Mouse (Mus musculus) frontal cortex, postnatal 25 days (tissue): ENCODE data around the gene Runx1.

Experiments
- DNase-seq, 2 experiments: peaks; one replicate each; pipeline ENCODE4 v3.0.0; 2022; ENCODE audit warnings: low spot score in 2 of 2

Gene Runx1

GRCm38 (mm10) chr16:92825908-92826650 lies at the start of gene Runx1:
TSS of gene Runx1 (minus strand) at chr16:92826149.
- DNase-seq, result no peak

DNA sequence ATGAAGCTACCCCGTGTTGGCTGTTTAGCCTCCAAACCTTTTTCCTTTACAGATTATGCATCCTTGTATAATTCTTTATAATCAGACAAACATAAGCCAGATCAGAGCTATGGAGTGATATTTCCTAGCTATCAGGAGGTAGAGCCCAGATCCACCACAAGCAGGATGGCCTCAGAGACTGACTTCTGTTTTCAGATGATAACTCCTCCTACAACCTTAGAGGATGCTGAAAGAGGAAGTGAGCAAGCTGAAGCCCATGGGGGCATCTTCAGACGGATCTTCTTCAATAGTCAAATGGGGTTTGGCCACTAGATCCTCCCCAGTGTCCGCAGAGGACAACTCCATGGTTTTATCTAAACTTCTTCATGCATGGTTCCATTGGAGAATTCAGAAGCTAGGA lies 48.1 kb upstream of the Runx1 start:
- DNase-seq, result no peak

GRCm38 (mm10) chr16:92871728-92872127 lies 45.8 kb upstream of the Runx1 start:
- DNase-seq, result no peak

GRCm38 (mm10) chr16:92868550-92868949 lies 42.6 kb upstream of the Runx1 start:
- DNase-seq, result no peak

GRCm38 (mm10) chr16:92867261-92867935 lies 41.4 kb upstream of the Runx1 start:
- DNase-seq, result no peak

- DNase-seq, result no peak
Measured at GRCm38 (mm10) chr16:92865314-92865713, 39.4 kb upstream of the Runx1 start.

- no peak for DNase-seq
Measured at GRCm38 (mm10) chr16:92864191-92864590, 38.2 kb upstream of the Runx1 start.

- DNase-seq, result no peak
Measured at GRCm38 (mm10) chr16:92863179-92863578, 37.2 kb upstream of the Runx1 start.

- no peak for DNase-seq
Measured at GRCm38 (mm10) chr16:92862430-92862829, 36.5 kb upstream of the Runx1 start.

- no peak for DNase-seq
Measured at GRCm38 (mm10) chr16:92861571-92861970, 35.6 kb upstream of the Runx1 start.

DNA sequence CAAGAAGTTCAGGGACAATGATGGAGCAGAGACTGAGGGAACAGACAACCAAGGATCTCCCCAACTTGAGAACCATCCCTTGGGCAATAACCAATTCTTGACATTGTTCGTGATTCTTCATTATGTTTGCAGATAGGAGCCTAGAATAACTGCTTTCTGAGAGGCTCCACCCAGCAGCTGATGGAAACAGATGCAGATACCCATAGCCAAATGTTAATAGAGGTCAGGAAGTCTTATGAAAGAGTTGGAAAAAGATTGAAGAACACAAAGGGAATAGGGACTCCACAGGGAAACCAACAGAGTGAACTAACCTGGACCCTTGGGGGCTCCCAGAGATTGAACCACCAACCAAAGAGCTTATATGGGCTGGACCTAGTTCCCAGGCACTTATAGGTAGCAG lies 34.7 kb upstream of the Runx1 start:
- DNase-seq, result no peak

GRCm38 (mm10) chr16:92856779-92857178 lies 30.8 kb upstream of the Runx1 start:
- no peak for DNase-seq

DNA sequence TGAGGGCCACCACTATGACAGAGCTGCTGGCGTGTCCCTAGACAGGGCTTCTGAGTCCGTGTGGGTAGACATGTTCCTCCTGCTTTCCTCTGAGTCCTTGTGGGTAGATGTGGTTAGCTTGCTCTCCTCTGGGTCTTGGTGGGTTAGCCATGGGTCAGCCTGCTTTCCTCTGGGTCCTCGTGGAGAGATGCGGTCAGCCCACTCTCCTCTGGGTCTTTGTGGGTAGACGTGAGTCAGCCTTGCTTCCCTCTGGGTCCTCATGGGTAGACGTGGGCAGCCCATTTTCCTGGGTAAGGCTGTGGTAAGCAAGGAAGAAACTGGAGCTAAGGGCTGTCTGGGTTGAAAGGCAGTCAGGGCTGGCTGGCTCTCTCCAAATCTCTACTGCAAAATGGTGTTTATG lies 26.3 kb upstream of the Runx1 start:
- DNase-seq, result no peak

DNA sequence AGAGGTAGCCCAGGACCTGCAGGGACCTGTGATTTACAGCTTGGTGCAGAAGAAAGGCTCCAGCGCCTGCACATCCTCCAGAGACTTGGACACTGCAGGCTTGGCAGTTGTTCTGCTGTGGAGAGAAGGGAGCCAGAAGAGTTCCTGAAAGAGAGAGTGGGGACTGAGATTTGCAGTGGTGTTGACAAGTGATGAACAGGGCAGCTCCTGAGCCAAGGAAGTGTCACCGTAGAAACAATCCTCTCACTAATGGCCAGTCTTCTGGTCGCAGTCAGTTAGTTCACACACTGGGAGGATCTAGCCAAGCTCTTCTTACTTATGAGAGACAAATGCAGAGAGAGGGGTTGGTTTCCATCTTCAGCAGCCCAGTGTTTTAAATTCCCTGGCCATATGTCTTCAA lies 24.5 kb upstream of the Runx1 start:
- no peak for DNase-seq

GRCm38 (mm10) chr16:92847762-92848300 lies 21.9 kb upstream of the Runx1 start:
- DNase-seq, result no peak

DNA sequence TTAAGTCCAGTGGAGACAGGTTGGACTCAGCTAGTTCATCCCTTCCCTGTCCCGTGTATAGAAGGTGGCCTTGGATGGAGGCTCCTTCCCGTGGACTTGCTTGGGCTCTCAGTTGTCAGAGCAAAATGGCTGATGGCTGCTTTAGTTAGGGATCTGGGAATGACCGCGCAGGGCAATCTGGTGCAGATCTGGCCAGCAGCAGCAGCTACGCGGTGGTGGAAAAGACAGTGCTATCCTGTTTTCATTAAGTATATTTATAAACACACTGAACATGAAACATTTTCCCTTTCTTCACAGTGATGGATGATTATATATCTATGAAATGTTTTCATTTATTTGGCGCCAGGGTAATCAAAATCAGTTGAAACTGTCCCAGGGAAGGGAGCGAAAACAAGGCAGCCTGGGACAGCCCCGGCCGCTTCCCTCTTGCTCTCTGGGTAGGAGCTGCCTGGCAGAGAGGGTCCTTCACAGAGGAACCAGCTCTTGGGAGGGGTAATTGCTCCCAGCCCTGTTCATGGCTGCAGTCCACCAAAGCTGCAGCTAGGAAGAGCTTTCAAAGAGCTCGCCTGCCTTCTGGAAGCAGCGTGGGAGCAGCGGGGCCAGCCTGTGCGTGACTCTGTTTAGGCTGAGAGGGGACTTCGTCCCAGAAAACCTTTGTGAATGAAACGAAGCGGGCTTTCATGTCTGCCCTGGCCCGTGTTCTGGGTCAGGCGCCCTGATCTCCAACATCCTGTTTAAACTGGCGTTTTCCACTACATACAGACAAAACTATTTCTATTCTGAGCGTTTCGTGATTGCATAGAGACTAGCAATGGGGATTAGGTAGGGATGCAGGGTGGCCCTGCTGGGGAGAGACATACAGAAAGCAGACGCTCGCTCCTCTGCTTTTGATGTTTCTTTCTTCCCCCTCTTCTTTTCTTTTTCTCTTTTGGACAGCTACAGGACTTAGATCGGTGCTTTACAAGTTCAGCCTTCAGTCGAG lies 19.6 kb upstream of the Runx1 start:
- no peak for DNase-seq

DNA sequence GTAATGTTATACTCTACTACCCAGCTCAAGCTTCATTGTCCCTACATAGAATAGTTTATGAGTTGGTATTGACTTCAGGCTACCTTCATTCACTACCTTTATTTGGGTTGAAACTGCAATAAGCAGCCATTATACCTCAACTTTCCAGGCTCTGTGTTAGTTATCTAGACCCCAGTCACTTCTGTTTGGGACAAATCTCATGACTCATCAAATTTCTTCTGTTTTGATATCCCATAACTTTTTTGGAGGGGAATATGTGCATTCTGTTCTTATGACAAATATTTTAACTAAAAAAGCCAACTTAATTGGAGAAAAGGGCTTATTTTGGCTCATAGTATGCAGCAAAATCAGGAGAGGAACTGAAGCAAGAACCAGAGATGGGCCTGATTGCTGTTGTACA lies 12.8 kb upstream of the Runx1 start:
- DNase-seq, result no peak

- no peak for DNase-seq
Measured at GRCm38 (mm10) chr16:92831341-92831740, 5.4 kb upstream of the Runx1 start.

DNA sequence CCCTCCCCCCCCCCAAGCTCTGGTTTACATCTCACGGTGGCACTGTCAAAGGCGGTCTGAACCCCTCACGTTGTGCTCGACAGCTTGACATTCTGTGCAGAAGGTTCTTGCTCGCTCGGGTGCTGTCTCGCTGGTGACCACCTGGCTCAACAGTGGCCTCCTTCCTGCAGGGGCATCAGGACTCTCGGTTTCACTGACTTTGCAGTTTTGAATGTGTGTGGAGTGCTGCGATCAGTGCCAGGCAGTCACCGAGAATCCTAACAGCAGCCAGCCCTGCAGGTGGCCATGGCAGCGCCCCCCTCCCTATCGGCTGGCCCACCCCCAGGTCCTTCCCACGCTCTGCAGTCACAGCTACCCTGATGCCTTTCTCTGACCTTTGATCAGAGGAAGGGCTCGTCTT lies 4.5 kb upstream of the Runx1 start:
- no peak for DNase-seq

DNA sequence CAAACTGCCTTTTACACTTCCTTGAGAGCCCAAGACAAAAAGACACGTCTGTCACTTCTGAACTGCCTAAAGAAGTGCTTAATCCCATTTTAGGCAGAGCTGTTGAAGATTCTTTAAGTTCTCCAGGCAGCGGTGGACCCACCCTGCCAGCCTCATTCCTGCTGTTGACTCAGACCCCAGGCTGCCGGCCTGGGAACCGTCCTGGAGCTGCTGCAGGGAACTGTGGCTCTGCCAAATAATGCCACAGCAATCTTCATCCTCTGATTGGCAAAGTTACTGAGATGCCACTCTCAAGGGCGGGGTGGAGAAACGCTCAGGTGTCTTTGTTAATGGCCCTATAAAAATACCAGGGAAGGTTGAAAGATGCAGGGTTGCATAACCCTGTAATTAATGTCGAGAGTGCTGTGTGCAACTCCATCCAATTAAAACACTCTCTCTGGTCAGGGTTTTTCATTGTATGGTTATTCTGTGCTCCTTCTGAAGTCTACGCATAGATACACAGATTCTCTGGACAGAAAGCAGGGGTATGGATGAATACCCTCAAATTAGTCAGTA lies 2.4 kb upstream of the Runx1 start:
- no peak for DNase-seq

DNA sequence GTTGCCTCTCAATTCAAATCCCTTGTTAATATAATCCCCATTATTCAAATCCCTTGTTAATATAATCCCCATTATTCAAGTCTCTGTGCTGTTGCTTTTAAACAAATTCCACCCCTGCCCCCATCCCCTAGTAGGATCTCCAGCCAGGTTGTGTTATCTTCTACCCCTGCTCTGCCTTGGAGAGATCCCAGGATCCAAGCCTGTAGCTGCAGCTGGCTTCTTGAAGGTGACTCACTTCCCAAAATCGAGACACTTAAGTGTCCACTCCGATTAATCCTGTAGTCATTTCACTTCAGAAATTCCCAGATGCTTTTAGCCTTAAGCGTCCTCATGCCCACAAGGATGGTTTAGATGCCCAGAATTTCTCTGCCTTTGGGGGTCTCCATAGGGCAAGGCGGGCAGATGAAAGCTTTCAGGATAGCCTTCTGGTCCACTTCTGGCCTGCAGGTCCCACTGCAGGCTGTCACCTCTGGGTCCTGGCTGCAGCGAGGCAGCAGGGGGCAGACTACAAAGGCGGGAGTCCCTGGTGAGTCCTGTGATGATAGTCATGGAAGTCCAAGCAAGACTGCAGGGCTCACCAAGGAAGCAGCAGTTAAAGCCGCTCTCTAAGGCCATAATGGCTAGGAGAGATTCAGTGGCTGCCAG lies 1.8 kb upstream of the Runx1 start:
- DNase-seq, result no peak
